Mouse (Mus musculus) limb, embryonic 11.5 days (tissue): ENCODE results near the gene Ifngr1. TPM values are rescaled to one million over a fixed set of nuclear protein-coding genes. Genes with fewer than 3 reads are reported as not detected.

Experiments used
- ATAC-seq: fragments of 200-750 bp; cut with Nextera tagmentation; 2 replicates; pipeline ENCODE4 v1.8.0; 2017; ENCODE audit warnings: low read depth; ENCODE audit not compliant: insufficient number of reproducible peaks, low FRiP score, low TSS enrichment
- DNase-seq: peaks from one replicate; pipeline ENCODE4 v3.0.0-alpha.2; 2015; ENCODE audit warnings: low spot score
- H3K27ac ChIP-seq: fragments of 300-500 bp; sonication (generic); replicated peaks from 2 replicates; pipeline ENCODE4 v1.5.1; 2014; ENCODE audit warnings: low read depth, mild to moderate bottlenecking, low read length
- H3K27me3 ChIP-seq: fragments of 300-500 bp; sonication (generic); 2 replicates; pipeline ENCODE4 v1.6.1; 2014; ENCODE audit warnings: mild to moderate bottlenecking, low read length, mixed read lengths; ENCODE audit not compliant: control insufficient read depth, insufficient read depth
- H3K36me3 ChIP-seq: fragments of 300-500 bp; sonication (generic); 2 replicates; pipeline ENCODE4 v1.6.1; 2014; ENCODE audit warnings: mild to moderate bottlenecking, low read length, moderate library complexity, mixed read lengths; ENCODE audit not compliant: control insufficient read depth, insufficient read depth
- H3K4me1 ChIP-seq: fragments of 300-500 bp; sonication (generic); 2 replicates; pipeline ENCODE4 v1.6.1; 2014; ENCODE audit warnings: low read length, mixed read lengths; ENCODE audit not compliant: control insufficient read depth, insufficient read depth
- H3K4me2 ChIP-seq: fragments of 300-500 bp; sonication (generic); 2 replicates; pipeline ENCODE4 v1.6.1; 2014; ENCODE audit warnings: low read depth, mild to moderate bottlenecking, moderate library complexity; ENCODE audit not compliant: severe bottlenecking
- H3K4me3 ChIP-seq: fragments of 300-500 bp; sonication (generic); 2 replicates; pipeline ENCODE4 v1.5.1; 2014; ENCODE audit warnings: low read depth, low read length
- H3K9ac ChIP-seq: fragments of 300-500 bp; sonication (generic); 2 replicates; pipeline ENCODE4 v1.6.1; 2014; ENCODE audit warnings: mild to moderate bottlenecking, low read length
- H3K9me3 ChIP-seq: fragments of 300-500 bp; sonication (generic); 2 replicates; pipeline ENCODE4 v1.6.1; 2016; ENCODE audit warnings: low read length; ENCODE audit not compliant: control insufficient read depth
- whole genome bisulfite sequencing: fragments of 180-500 bp; shearing (Covaris S2); extraction: QIAGEN DNeasy Blood & Tissue Kit; methylation state at CpG from one replicate; pipeline ENCODE4 v1.1.7; 2014; 5-methylcytosine and 5-hydroxymethylcytosine counted together
- polyA plus RNA-seq: library from polyadenylated mRNA; unstranded; fragments of >200 nt; fragmentation: Nextera tagmentation; extraction: Ambion mirVana; gene quantifications from 2 replicates; pipeline ENCODE4 v1.2.1, GENCODE M21; 2014

Gene Ifngr1
- polyA plus RNA-seq, 1 experiment from 2014 or later = 37.6 TPM

DNA sequence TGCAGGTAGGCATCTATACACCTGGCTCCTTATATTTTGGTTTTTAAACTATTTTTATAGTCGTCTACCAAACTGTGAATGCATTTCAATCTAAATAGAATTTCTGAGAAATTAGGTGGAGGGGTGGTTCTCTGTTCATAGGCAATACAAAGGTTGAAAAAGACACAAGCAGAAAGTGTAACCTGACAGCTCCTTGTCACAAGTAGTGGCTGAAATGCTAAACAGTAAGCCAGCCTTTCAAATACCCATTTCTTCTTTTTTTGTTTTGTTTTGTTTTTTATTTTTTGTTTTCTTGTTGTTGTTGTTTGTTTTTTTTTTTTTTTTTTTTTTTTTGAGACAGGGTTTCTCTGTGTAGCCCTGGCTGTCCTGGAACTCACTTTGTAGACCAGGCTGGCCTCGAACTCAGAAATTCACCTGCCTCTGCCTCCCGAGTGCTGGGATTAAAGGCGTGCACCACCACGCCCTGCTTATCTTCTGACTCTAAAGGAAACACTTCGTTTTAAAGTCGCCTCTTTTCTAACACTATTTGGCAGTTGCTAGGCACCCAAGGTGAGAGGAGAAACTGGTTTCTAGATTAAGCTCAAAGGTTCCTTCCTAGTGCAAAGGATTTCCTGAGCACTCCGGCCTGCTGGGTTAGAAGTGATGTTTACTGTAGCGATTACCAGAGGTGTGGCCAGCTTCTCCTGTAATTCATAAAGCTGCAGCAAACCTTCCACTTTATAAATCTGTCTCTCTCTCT lies 9.7 kb upstream of the Ifngr1 start:
- H3K4me3 ChIP-seq = no peak overlapping the region
- H3K9me3 ChIP-seq = no peaks in the 10 kb centered on the region
- H3K4me1 ChIP-seq = no peaks in the 10 kb centered on the region
- H3K36me3 ChIP-seq = no peaks in the 10 kb centered on the region
- no peaks in the 10 kb centered on the region for H3K27me3 ChIP-seq
- no peak overlapping the region for H3K27ac ChIP-seq
- H3K9ac ChIP-seq = no peak overlapping the region
- DNase-seq = no peak
- 80% methylated on average over 8 of the region's 9 CpGs for WGBS
- no peak for ATAC-seq
- no peak overlapping the region for H3K4me2 ChIP-seq

DNA sequence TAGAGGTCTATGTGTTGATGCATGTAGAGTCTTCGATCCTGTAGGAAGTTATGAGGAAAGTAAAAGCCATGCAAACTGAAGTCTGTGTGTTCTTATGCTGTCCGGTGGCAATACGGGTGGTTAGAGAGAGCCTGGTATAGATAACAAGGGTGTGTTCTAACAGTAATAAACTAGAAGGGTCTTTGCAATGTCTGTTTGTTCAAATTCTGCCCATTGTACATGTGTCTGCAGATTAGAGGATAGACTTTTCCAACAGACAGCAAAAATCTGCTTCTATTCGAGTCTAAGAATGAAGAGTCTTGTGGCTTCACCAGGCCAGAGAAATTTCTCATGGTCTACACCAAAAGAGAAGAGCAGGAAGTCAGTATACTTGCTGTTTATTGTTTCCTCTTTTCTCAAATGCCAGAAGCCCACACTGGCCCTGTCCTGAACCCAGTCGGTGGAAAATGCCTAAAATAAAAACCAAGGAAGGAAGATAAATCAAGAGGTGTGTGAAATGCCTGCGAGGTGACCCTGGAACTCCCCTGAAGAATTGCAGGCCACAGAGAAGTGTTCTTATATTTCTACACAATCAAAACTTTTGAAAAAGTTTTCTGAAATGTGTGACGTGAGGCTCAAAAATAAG lies 8.8 kb upstream of the Ifngr1 start:
- no peaks in the 10 kb centered on the region for H3K36me3 ChIP-seq
- no peaks in the 10 kb centered on the region for H3K27me3 ChIP-seq
- no peaks in the 10 kb centered on the region for H3K4me1 ChIP-seq
- ATAC-seq = no peak
- no peak overlapping the region for H3K27ac ChIP-seq
- no peak overlapping the region for H3K4me3 ChIP-seq
- WGBS = 75% methylated on average over 7 of the region's 7 CpGs
- no peak overlapping the region for H3K4me2 ChIP-seq
- no peak for DNase-seq
- no peaks in the 10 kb centered on the region for H3K9me3 ChIP-seq
- no peak overlapping the region for H3K9ac ChIP-seq

DNA sequence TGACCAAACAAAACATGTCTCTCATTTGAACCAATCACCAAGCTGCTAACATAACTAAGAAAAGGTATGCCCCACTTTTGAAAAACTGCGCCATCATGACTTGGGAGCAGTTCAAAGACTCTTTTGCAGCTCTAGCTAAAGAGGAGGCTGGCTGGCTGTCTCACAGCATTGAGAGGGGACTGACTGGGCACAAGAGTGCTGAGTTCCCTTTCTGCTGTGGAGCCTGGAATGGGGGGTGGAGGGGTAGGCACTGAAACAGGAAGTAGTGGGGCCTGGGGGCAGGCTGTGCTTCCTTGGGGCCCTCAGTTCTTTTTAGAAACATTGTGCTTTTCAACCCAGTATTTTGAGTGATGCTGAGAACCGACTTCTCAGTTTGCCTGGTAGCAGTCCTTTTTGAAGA lies 7.7 kb upstream of the Ifngr1 start:
- no peaks in the 10 kb centered on the region for H3K36me3 ChIP-seq
- H3K27me3 ChIP-seq = no peaks in the 10 kb centered on the region
- no peak overlapping the region for H3K4me2 ChIP-seq
- ATAC-seq = no peak
- DNase-seq = no peak
- H3K9me3 ChIP-seq = no peaks in the 10 kb centered on the region
- no peak overlapping the region for H3K27ac ChIP-seq
- H3K4me1 ChIP-seq = no peaks in the 10 kb centered on the region
- no peak overlapping the region for H3K9ac ChIP-seq
- WGBS = 76% methylated on average over 2 of the region's 2 CpGs
- no peak overlapping the region for H3K4me3 ChIP-seq

DNA sequence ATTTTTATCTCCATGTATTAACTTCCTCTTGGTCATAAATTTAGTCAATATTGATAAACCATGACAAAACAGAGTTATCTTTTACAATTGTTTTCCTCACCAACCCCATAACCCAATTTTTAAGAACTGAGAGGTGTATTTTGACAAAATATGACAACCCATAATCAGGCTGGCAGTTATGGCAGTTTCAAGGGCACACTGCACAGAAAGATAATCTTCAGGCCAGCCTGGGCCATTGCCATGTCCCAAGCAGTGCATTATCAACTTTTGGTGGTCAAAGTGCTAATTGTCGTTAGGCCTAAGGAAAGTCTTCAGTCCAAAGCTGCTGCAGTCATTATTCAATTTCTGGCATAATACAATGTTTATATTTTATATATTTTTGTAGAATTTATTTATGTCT lies 6.9 kb upstream of the Ifngr1 start:
- no peak for ATAC-seq
- Histone ChIP-seq H3K4me2 (no peak overlapping the region), H3K4me1 (no peaks in the 10 kb centered on the region), H3K4me3 (no peak overlapping the region), H3K36me3 (no peaks in the 10 kb centered on the region), H3K9me3 (no peaks in the 10 kb centered on the region), H3K27ac (no peak overlapping the region), H3K27me3 (no peaks in the 10 kb centered on the region), H3K9ac (no peak overlapping the region)
- WGBS = 86% methylated on average over 1 of the region's 1 CpGs
- DNase-seq = no peak

DNA sequence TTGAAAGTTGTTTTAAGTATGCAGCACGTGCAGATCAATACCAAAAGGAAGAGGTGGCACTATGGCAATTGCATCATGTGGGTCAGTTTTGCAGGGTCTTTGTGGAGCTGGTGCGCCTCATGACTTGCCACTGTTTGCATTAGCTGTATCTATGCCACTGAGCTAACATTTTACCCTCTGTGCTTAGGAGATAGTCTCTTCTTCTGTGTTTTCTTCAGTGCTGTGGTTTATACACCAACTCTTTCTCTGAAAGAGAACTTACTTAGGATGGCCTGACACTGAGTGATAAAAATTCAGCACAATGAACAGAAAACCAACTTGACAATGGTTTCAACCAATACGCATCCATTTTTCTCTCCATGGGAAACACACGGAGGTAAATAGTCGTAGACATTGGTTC lies 5.9 kb upstream of the Ifngr1 start:
- no peaks in the 10 kb centered on the region for H3K9me3 ChIP-seq
- H3K36me3 ChIP-seq = no peaks in the 10 kb centered on the region
- H3K27me3 ChIP-seq = no peaks in the 10 kb centered on the region
- DNase-seq = no peak
- no peak overlapping the region for H3K4me2 ChIP-seq
- no peaks in the 10 kb centered on the region for H3K4me1 ChIP-seq
- ATAC-seq = no peak
- no peak overlapping the region for H3K9ac ChIP-seq
- H3K27ac ChIP-seq = no peak overlapping the region
- H3K4me3 ChIP-seq = no peak overlapping the region
- 89% methylated on average over 5 of the region's 5 CpGs for WGBS

DNA sequence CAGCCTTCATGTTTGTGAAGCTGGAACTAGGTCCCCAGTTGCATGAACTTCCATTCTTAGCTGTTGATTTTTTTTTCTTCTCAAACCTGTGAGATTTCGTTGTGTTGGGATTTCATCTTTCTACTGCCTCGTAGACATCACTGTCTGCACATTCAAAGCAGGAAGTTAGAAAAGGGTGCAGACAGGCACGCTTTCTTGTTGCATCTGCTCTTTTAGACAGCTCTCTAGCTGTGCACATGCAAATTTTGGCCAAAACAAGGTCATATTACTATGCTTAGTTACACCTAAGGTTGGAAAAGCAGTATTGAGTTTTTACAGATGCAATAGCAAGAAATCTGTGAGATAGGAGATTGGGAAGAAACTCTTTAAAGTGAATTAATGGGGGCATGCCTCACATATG lies 4.5 kb upstream of the Ifngr1 start:
- Histone ChIP-seq H3K4me2 (no peak overlapping the region), H3K36me3 (no peaks in the 10 kb centered on the region), H3K27me3 (no peaks in the 10 kb centered on the region), H3K9me3 (no peaks in the 10 kb centered on the region), H3K9ac (no peak overlapping the region), H3K4me1 (no peaks in the 10 kb centered on the region; the same call in 1 of the 2 replicates), H3K27ac (no peak overlapping the region), H3K4me3 (no peak overlapping the region)
- 81% methylated on average over 3 of the region's 3 CpGs for WGBS
- ATAC-seq (no peak), DNase-seq (no peak)

DNA sequence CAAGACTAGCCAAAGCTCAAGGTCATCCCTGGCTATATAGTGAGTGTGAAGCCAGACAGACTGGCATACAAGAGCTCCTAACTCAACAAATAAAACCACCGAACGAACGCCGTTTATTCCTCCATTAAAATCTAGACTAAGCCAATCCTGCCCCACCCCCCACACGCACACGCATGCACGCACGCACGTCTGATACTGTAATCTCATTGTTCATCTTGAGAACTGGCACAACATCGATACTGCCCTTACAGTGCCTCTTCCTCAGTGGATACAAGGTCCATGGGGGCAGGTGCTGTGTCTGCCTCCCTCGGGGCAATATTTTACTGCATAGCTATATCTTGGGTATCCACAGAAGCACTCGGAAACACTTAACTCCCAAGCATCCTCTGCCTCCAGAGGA lies 2.1 kb upstream of the Ifngr1 start:
- H3K4me3 ChIP-seq = no peak overlapping the region
- H3K27ac ChIP-seq = no peak overlapping the region
- DNase-seq (no peak), ATAC-seq (no peak)
- H3K9ac ChIP-seq = no peak overlapping the region
- no peaks in the 10 kb centered on the region for H3K36me3 ChIP-seq
- H3K27me3 ChIP-seq = no peaks in the 10 kb centered on the region
- H3K9me3 ChIP-seq = no peaks in the 10 kb centered on the region
- no peak overlapping the region for H3K4me2 ChIP-seq
- H3K4me1 ChIP-seq = no peaks in the 10 kb centered on the region; the same call in 1 of the 2 replicates
- 89% methylated on average over 12 of the region's 12 CpGs for WGBS

DNA sequence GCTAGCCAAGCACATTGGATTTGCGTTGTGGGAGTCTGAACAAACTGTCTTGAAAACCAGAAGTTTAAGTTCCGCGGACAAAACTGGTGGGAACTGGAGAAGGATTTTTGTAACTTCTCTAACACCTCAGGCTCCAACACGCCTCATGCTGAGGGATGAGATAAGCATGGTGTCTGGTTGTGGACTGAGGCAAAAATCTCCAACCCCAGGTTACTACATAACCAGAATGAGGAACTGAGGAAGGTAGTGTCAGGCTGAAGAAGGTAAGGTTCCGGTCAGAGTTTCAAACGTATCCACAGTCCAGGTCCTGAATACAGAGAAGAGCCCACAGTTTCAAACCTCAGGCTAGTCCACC lies 486 bp upstream of the Ifngr1 start:
- Histone ChIP-seq H3K9ac (no peak overlapping the region), H3K36me3 (no peaks in the 10 kb centered on the region), H3K27me3 (no peaks in the 10 kb centered on the region), H3K4me1 (no peaks in the 10 kb centered on the region; the same call in 1 of the 2 replicates), H3K4me2 (peak overlapping the region; percentile 77), H3K9me3 (no peaks in the 10 kb centered on the region), H3K4me3 (peak overlapping the region; percentile 6; the same call in 1 of the 2 replicates), H3K27ac (no peak overlapping the region)
- no peak for ATAC-seq
- no peak for DNase-seq
- 36% methylated on average over 6 of the region's 6 CpGs for WGBS
